Mouse (Mus musculus) embryonic facial prominence, embryonic 14.5 days (tissue): ENCODE results near the gene Mrpl43. TPM values are rescaled to one million over a fixed set of nuclear protein-coding genes. Genes with fewer than 3 reads are reported as not detected.

Experiments
- ATAC-seq: fragments of 200-750 bp; cut with Nextera tagmentation; 2 replicates; pipeline ENCODE4 v1.8.0; 2017; ENCODE audit warnings: low read depth, moderate number of reproducible peaks, moderate TSS enrichment
- DNase-seq: peaks from one replicate; pipeline ENCODE4 v3.0.0-alpha.2; 2015; ENCODE audit warnings: low spot score
- H3K27ac ChIP-seq: fragments of 300-500 bp; sonication (generic); replicated peaks from 2 replicates; pipeline ENCODE4 v1.5.1; 2014; ENCODE audit warnings: low read depth, mild to moderate bottlenecking, low read length, moderate library complexity
- H3K27me3 ChIP-seq: fragments of 300-500 bp; sonication (generic); replicated peaks from 2 replicates; pipeline ENCODE4 v1.6.1; 2014; ENCODE audit warnings: low read length; ENCODE audit not compliant: control insufficient read depth, insufficient read depth
- H3K36me3 ChIP-seq: fragments of 300-500 bp; sonication (generic); 2 replicates; pipeline ENCODE4 v1.6.1; 2014; ENCODE audit warnings: low read length, mixed read lengths; ENCODE audit not compliant: control insufficient read depth, insufficient read depth
- H3K4me1 ChIP-seq: fragments of 300-500 bp; sonication (generic); 2 replicates; pipeline ENCODE4 v1.6.1; 2014; ENCODE audit warnings: antibody characterized with exemption, low read length; ENCODE audit not compliant: control insufficient read depth, insufficient read depth
- H3K4me2 ChIP-seq: fragments of 300-500 bp; sonication (generic); 2 replicates; pipeline ENCODE4 v1.6.1; 2014; ENCODE audit warnings: low read depth, mild to moderate bottlenecking, low read length, moderate library complexity, mixed read lengths
- H3K4me3 ChIP-seq: fragments of 300-500 bp; sonication (generic); 2 replicates; pipeline ENCODE4 v1.5.1; 2014; ENCODE audit warnings: low read depth, mild to moderate bottlenecking, low read length
- H3K9ac ChIP-seq: fragments of 300-500 bp; sonication (generic); 2 replicates; pipeline ENCODE4 v1.6.1; 2014; ENCODE audit warnings: low read depth, mild to moderate bottlenecking, low read length, moderate library complexity, mixed read lengths
- H3K9me3 ChIP-seq: fragments of 300-500 bp; sonication (generic); 2 replicates; pipeline ENCODE4 v1.6.1; 2016; ENCODE audit warnings: low read length; ENCODE audit not compliant: control insufficient read depth
- WGBS: fragments of 180-500 bp; shearing (Covaris S2); extraction: QIAGEN DNeasy Blood & Tissue Kit; methylation state at CpG from one replicate; pipeline ENCODE4 v1.1.7; 2014; 5-methylcytosine and 5-hydroxymethylcytosine counted together
- polyA plus RNA-seq: library from polyadenylated mRNA; unstranded; fragments of >200 nt; fragmentation: Nextera tagmentation; extraction: Ambion mirVana; gene quantifications from 2 replicates; pipeline ENCODE4 v1.2.1, GENCODE M21; 2014

The Mrpl43 gene
- 47.4 and 49.2 TPM in 2 replicates for polyA plus RNA-seq

GRCm38 (mm10) chr19:45005957-45006712 is at the start of gene Mrpl43:
TSS of gene Mrpl43 (minus strand) at chr19:45006442.
- Histone ChIP-seq H3K9me3 (no peaks in the 10 kb centered on the region), H3K27ac (peak within 1 kb of the TSS; percentile 75), H3K36me3 (peaks cover 53% of the 10 kb centered on the region), H3K4me1 (peaks cover 13% of the 10 kb centered on the region), H3K4me2 (peak within 1 kb of the TSS; percentile 95), H3K9ac (peak within 1 kb of the TSS; percentile 82), H3K4me3 (peak within 1 kb of the TSS; percentile 90), H3K27me3 (no peaks in the 10 kb centered on the region)
- WGBS = under 1% methylated on average over 60 of the region's 82 CpGs
- ATAC-seq (peak; percentile 93), DNase-seq (peak; percentile 94)

GRCm38 (mm10) chr19:45054892-45055690 is 48.8 kb upstream of the Mrpl43 start:
- H3K9ac ChIP-seq = no peak overlapping the region
- 72% methylated on average over 6 of the region's 6 CpGs for WGBS
- H3K4me1 ChIP-seq = peaks cover 13% of the 10 kb centered on the region
- no peak for ATAC-seq
- no peaks in the 10 kb centered on the region for H3K9me3 ChIP-seq
- no peak overlapping the region for H3K4me2 ChIP-seq
- H3K36me3 ChIP-seq = peaks cover 38% of the 10 kb centered on the region
- no peaks in the 10 kb centered on the region for H3K27me3 ChIP-seq
- no peak for DNase-seq
- peak overlapping the region; percentile 35; the same call in 1 of the 2 replicates for H3K27ac ChIP-seq
- no peak overlapping the region for H3K4me3 ChIP-seq

GRCm38 (mm10) chr19:45053451-45053850 is 47.2 kb upstream of the Mrpl43 start:
- Histone ChIP-seq H3K4me1 (peaks cover 23% of the 10 kb centered on the region), H3K36me3 (peaks cover 43% of the 10 kb centered on the region)
- 82% methylated on average over 8 of the region's 8 CpGs for WGBS

GRCm38 (mm10) chr19:45049523-45049922 is 43.3 kb upstream of the Mrpl43 start:
- H3K9ac ChIP-seq = no peak overlapping the region

More at GRCm38 (mm10) chr19:45053451-45053850, 47.2 kb upstream of the Mrpl43 start:
- H3K27me3 ChIP-seq = no peaks in the 10 kb centered on the region
- no peaks in the 10 kb centered on the region for H3K9me3 ChIP-seq
- H3K4me3 ChIP-seq = no peak overlapping the region
- no peak overlapping the region for H3K4me2 ChIP-seq
- ATAC-seq (no peak), DNase-seq (no peak)
- H3K27ac ChIP-seq = no peak overlapping the region
- H3K9ac ChIP-seq = no peak overlapping the region

GRCm38 (mm10) chr19:45048644-45049365 is 42.6 kb upstream of the Mrpl43 start:
- Histone ChIP-seq H3K4me2 (peak overlapping the region; percentile 79), H3K27me3 (peaks cover 7% of the 10 kb centered on the region; the same call in 1 of the 2 replicates), H3K36me3 (peaks cover 40% of the 10 kb centered on the region), H3K9ac (peak overlapping the region; percentile 70), H3K9me3 (no peaks in the 10 kb centered on the region), H3K4me3 (peak overlapping the region; percentile 51), H3K27ac (peak overlapping the region; percentile 94), H3K4me1 (peaks cover 20% of the 10 kb centered on the region)
- DNase-seq (no peak), ATAC-seq (no peak)
- WGBS = 80% methylated on average over 12 of the region's 12 CpGs

More at GRCm38 (mm10) chr19:45049523-45049922, 43.3 kb upstream of the Mrpl43 start:
- Histone ChIP-seq H3K27ac (no peak overlapping the region), H3K4me3 (no peak overlapping the region), H3K36me3 (peaks cover 43% of the 10 kb centered on the region), H3K27me3 (peaks cover 7% of the 10 kb centered on the region; the same call in 1 of the 2 replicates), H3K4me1 (peaks cover 20% of the 10 kb centered on the region), H3K9me3 (no peaks in the 10 kb centered on the region), H3K4me2 (no peak overlapping the region)
- WGBS = 74% methylated on average over 9 of the region's 9 CpGs
- DNase-seq (no peak), ATAC-seq (no peak)

- DNase-seq (peak; percentile 83), ATAC-seq (peak; percentile 65)
- H3K9me3 ChIP-seq = no peaks in the 10 kb centered on the region
- peak overlapping the region; percentile 94 for H3K27ac ChIP-seq
- peak overlapping the region; percentile 51 for H3K4me3 ChIP-seq
- H3K9ac ChIP-seq = peak overlapping the region; percentile 70
- H3K27me3 ChIP-seq = peaks cover 7% of the 10 kb centered on the region; the same call in 1 of the 2 replicates
- H3K36me3 ChIP-seq = peaks cover 33% of the 10 kb centered on the region
- WGBS = 29% methylated on average over 11 of the region's 11 CpGs
- peak overlapping the region; percentile 79 for H3K4me2 ChIP-seq
- H3K4me1 ChIP-seq = peaks cover 20% of the 10 kb centered on the region
These were observed 41.8 kb upstream of the Mrpl43 start for GRCm38 (mm10) chr19:45047935-45048643.

- 0% methylated on average over 24 of the region's 26 CpGs for WGBS
- Histone ChIP-seq H3K36me3 (peaks cover 26% of the 10 kb centered on the region), H3K4me3 (peak within 1 kb of the TSS; percentile 51), H3K4me1 (peaks cover 20% of the 10 kb centered on the region), H3K4me2 (peak within 1 kb of the TSS; percentile 79), H3K9me3 (no peaks in the 10 kb centered on the region), H3K27me3 (peaks cover 7% of the 10 kb centered on the region; the same call in 1 of the 2 replicates), H3K9ac (peak within 1 kb of the TSS; percentile 70), H3K27ac (peak within 1 kb of the TSS; percentile 94)
- peak; percentile 93 for DNase-seq
- peak; percentile 84 for ATAC-seq
These were observed 41.2 kb upstream of the Mrpl43 start, which contains the start of gene Sfxn3 for GRCm38 (mm10) chr19:45047417-45047934. TSS of gene Sfxn3 (plus strand) at chr19:45047503.
